Comparison of ENCODE assay signal across 2 mouse cellular contexts in the genomic region with DNA sequence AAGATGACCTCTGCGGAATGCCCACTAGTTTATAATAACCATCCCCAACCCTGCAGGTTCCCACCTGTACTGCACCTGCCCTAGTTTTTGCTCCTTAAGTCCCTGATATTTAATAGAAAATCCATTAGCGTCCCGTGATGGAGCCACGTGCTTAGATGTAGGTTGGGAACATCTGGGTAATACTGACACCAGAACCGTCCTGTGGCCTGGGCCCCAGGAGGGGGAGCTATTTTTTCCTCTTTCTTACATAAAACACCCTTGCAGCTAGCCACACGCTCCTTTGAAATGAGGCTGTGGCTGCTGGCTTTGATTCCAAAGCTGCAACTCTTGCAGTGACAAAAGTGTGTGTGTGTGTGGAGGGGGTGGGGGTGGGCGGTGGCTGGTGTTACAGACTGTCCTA.
TF ChIP-seq lines count a peak whose summit lies in the region.

No protein-coding gene starts in this region.

TF ChIP-seq in CH12.LX, 34 proteins besides CTCF, POLR2A, EP300 and RAD21:
- TF ChIP-seq USF2 (conservative IDR thresholded peaks at IDR 0.05; ENCODE audit: low read depth, low read length) (no peak), IRF4 (IDR thresholded peaks at IDR 0.05; ENCODE audit: low read depth, low read length) (no peak), JUN (IDR thresholded peaks at IDR 0.05; ENCODE audit: insufficient read depth, low read depth, low read length) (no peak), MAFK (IDR thresholded peaks at IDR 0.05; ENCODE audit: insufficient replicate concordance, low read length) (no peak), PAX5 (IDR thresholded peaks at IDR 0.05; ENCODE audit: low read length) (no peak), ELF1 (IDR thresholded peaks at IDR 0.05; ENCODE audit: low read depth, low read length) (no peak), ZKSCAN1 (IDR thresholded peaks at IDR 0.05; ENCODE audit: borderline replicate concordance, low read depth, low read length) (no peak), NRF1 (IDR thresholded peaks at IDR 0.05; ENCODE audit: low read depth, low read length) (no peak), JUND (conservative IDR thresholded peaks at IDR 0.05; ENCODE audit: low read depth, low read length) (no peak), POLR2AphosphoS2 (IDR thresholded peaks at IDR 0.05; ENCODE audit: low read depth, low read length) (no peak), RCOR1 (conservative IDR thresholded peaks at IDR 0.05; ENCODE audit: low read depth, low read length) (no peak), E2F4 (IDR thresholded peaks at IDR 0.05; ENCODE audit: insufficient replicate concordance, low read depth, low read length) (no peak), MYC (IDR thresholded peaks at IDR 0.05; ENCODE audit: low read depth, low read length) (no peak), GABPA (IDR thresholded peaks at IDR 0.05; ENCODE audit: insufficient replicate concordance, low read depth, low read length) (no peak)

TF ChIP-seq in MEL, 35 proteins besides CTCF, POLR2A, EP300 and RAD21:
- no peak for TF ChIP-seq KAT2A (conservative IDR thresholded peaks at IDR 0.05; ENCODE audit: low read depth, low read length)
- TF ChIP-seq MEF2A (IDR thresholded peaks at IDR 0.05; ENCODE audit: extremely low read depth, insufficient replicate concordance, low read depth, low read length, poor library complexity, severe bottlenecking): no peak
- no peak for TF ChIP-seq MAX (IDR thresholded peaks at IDR 0.05; ENCODE audit: low read length)
- no peak for TF ChIP-seq MYB (IDR thresholded peaks at IDR 0.05; ENCODE audit: low read depth, low read length)
- TF ChIP-seq ZC3H11A (IDR thresholded peaks at IDR 0.05; ENCODE audit: low read depth, low read length): no peak
- TF ChIP-seq MYC (IDR thresholded peaks at IDR 0.05; ENCODE audit: low read depth, low read length): no peak
- no peak for TF ChIP-seq NRF1 (IDR thresholded peaks at IDR 0.05; ENCODE audit: insufficient read depth, low read depth, low read length, poor library complexity, severe bottlenecking)
- no peak for TF ChIP-seq SMC3 (IDR thresholded peaks at IDR 0.05; ENCODE audit: low read depth, low read length)
- no peak for TF ChIP-seq BHLHE40 (IDR thresholded peaks at IDR 0.05; ENCODE audit: borderline replicate concordance, low read depth, low read length)
- TF ChIP-seq MXI1 (IDR thresholded peaks at IDR 0.05; ENCODE audit: low read depth, low read length): no peak
- TF ChIP-seq GABPA (IDR thresholded peaks at IDR 0.05; ENCODE audit: low read depth, low read length): no peak
- no peak for TF ChIP-seq TCF12 (IDR thresholded peaks at IDR 0.05; ENCODE audit: low read depth, low read length)
- no peak for TF ChIP-seq UBTF (IDR thresholded peaks at IDR 0.05; ENCODE audit: borderline replicate concordance, insufficient read depth, low read depth, low read length)
- TF ChIP-seq RCOR1 (IDR thresholded peaks at IDR 0.05; ENCODE audit: low read depth, low read length): no peak
- no peak for TF ChIP-seq SIN3A (IDR thresholded peaks at IDR 0.05; ENCODE audit: low read length)
- no peak for TF ChIP-seq POLR2AphosphoS5 (IDR thresholded peaks at IDR 0.05; ENCODE audit: borderline replicate concordance, low read depth, low read length)
- no peak for TF ChIP-seq ELF1 (IDR thresholded peaks at IDR 0.05; ENCODE audit: low read depth, low read length)
- TF ChIP-seq ETS1 (IDR thresholded peaks at IDR 0.05; ENCODE audit: low read depth, low read length): no peak
- no peak for TF ChIP-seq NELFE (IDR thresholded peaks at IDR 0.05; ENCODE audit: low read depth, low read length)
- TF ChIP-seq GATA1 (IDR thresholded peaks at IDR 0.05; ENCODE audit: low read depth, low read length): no peak
